Mouse (Mus musculus) limb, embryonic 11.5 days (tissue): ENCODE results near the gene Slc35e4. TPM values are rescaled to one million over a fixed set of nuclear protein-coding genes. Genes with fewer than 3 reads are reported as not detected.
"Not testable (repeated sequence)": the region's sequence is repeated elsewhere in the genome, so short reads cannot be mapped to it uniquely, and the experiment has no call there.

ENCODE experiments used
- ATAC-seq: fragments of 200-750 bp; cut with Nextera tagmentation; 2 replicates; pipeline ENCODE4 v1.8.0; 2017; ENCODE audit warnings: low read depth; ENCODE audit not compliant: insufficient number of reproducible peaks, low FRiP score, low TSS enrichment
- DNase-seq: peaks from one replicate; pipeline ENCODE4 v3.0.0-alpha.2; 2015; ENCODE audit warnings: low spot score
- H3K27ac ChIP-seq: fragments of 300-500 bp; sonication (generic); replicated peaks from 2 replicates; pipeline ENCODE4 v1.5.1; 2014; ENCODE audit warnings: low read depth, mild to moderate bottlenecking, low read length
- H3K27me3 ChIP-seq: fragments of 300-500 bp; sonication (generic); 2 replicates; pipeline ENCODE4 v1.6.1; 2014; ENCODE audit warnings: mild to moderate bottlenecking, low read length, mixed read lengths; ENCODE audit not compliant: control insufficient read depth, insufficient read depth
- H3K36me3 ChIP-seq: fragments of 300-500 bp; sonication (generic); 2 replicates; pipeline ENCODE4 v1.6.1; 2014; ENCODE audit warnings: mild to moderate bottlenecking, low read length, moderate library complexity, mixed read lengths; ENCODE audit not compliant: control insufficient read depth, insufficient read depth
- H3K4me1 ChIP-seq: fragments of 300-500 bp; sonication (generic); 2 replicates; pipeline ENCODE4 v1.6.1; 2014; ENCODE audit warnings: low read length, mixed read lengths; ENCODE audit not compliant: control insufficient read depth, insufficient read depth
- H3K4me2 ChIP-seq: fragments of 300-500 bp; sonication (generic); 2 replicates; pipeline ENCODE4 v1.6.1; 2014; ENCODE audit warnings: low read depth, mild to moderate bottlenecking, moderate library complexity; ENCODE audit not compliant: severe bottlenecking
- H3K4me3 ChIP-seq: fragments of 300-500 bp; sonication (generic); 2 replicates; pipeline ENCODE4 v1.5.1; 2014; ENCODE audit warnings: low read depth, low read length
- H3K9ac ChIP-seq: fragments of 300-500 bp; sonication (generic); 2 replicates; pipeline ENCODE4 v1.6.1; 2014; ENCODE audit warnings: mild to moderate bottlenecking, low read length
- H3K9me3 ChIP-seq: fragments of 300-500 bp; sonication (generic); 2 replicates; pipeline ENCODE4 v1.6.1; 2016; ENCODE audit warnings: low read length; ENCODE audit not compliant: control insufficient read depth
- WGBS: fragments of 180-500 bp; shearing (Covaris S2); extraction: QIAGEN DNeasy Blood & Tissue Kit; methylation state at CpG from one replicate; pipeline ENCODE4 v1.1.7; 2014; 5-methylcytosine and 5-hydroxymethylcytosine counted together
- polyA plus RNA-seq: library from polyadenylated mRNA; unstranded; fragments of >200 nt; fragmentation: Nextera tagmentation; extraction: Ambion mirVana; gene quantifications from 2 replicates; pipeline ENCODE4 v1.2.1, GENCODE M21; 2014

The Slc35e4 gene
- polyA plus RNA-seq, 1 experiment from 2014 or later: 1.7 TPM

GRCm38 (mm10) chr11:3912100-3912874 lies 2.2 kb downstream of the Slc35e4 start:
- Histone ChIP-seq H3K36me3 (no peaks in the 10 kb centered on the region), H3K4me2 (peak overlapping the region; percentile 83), H3K9me3 (no peaks in the 10 kb centered on the region), H3K27ac (no peak overlapping the region), H3K4me1 (peaks cover 8% of the 10 kb centered on the region), H3K27me3 (peaks cover 11% of the 10 kb centered on the region), H3K9ac (0 out of 2 replicates have a peak overlapping the region, but pooled peaks have one; percentile 22), H3K4me3 (peak overlapping the region; percentile 45)
- WGBS: 26% methylated on average over 19 of the region's 19 CpGs
- ATAC-seq (no peak), DNase-seq (peak; percentile 44)

GRCm38 (mm10) chr11:3911440-3911839 lies 3.0 kb downstream of the Slc35e4 start:
- not testable (repeated sequence) for DNase-seq
- WGBS: 94% methylated on average over 5 of the region's 6 CpGs

GRCm38 (mm10) chr11:3910513-3911310 lies 3.8 kb downstream of the Slc35e4 start:
- DNase-seq: no peak
- ATAC-seq: no peak
- no peaks in the 10 kb centered on the region for H3K36me3 ChIP-seq
- no peak overlapping the region for H3K4me3 ChIP-seq
- H3K9ac ChIP-seq: no peak overlapping the region
- H3K4me2 ChIP-seq: no peak overlapping the region
- peaks cover 11% of the 10 kb centered on the region for H3K27me3 ChIP-seq
- peaks cover 8% of the 10 kb centered on the region for H3K4me1 ChIP-seq
- H3K27ac ChIP-seq: no peak overlapping the region
- WGBS: 48% methylated on average over 5 of the region's 5 CpGs
- H3K9me3 ChIP-seq: no peaks in the 10 kb centered on the region

More at GRCm38 (mm10) chr11:3911440-3911839, 3.0 kb downstream of the Slc35e4 start:
- H3K27ac ChIP-seq, H3K9ac ChIP-seq, H3K4me3 ChIP-seq, H3K9me3 ChIP-seq, H3K4me2 ChIP-seq, H3K4me1 ChIP-seq, H3K36me3 ChIP-seq, ATAC-seq: not testable (repeated sequence)
- H3K27me3 ChIP-seq: peaks cover 11% of the 10 kb centered on the region

- H3K27me3 ChIP-seq: peaks cover 11% of the 10 kb centered on the region
- H3K36me3 ChIP-seq: no peaks in the 10 kb centered on the region
- no peak overlapping the region for H3K4me2 ChIP-seq
- H3K9ac ChIP-seq: no peak overlapping the region
- H3K9me3 ChIP-seq: no peaks in the 10 kb centered on the region
- H3K27ac ChIP-seq: no peak overlapping the region
- WGBS: 91% methylated on average over 4 of the region's 4 CpGs
- peaks cover 8% of the 10 kb centered on the region for H3K4me1 ChIP-seq
- ATAC-seq (no peak), DNase-seq (no peak)
- H3K4me3 ChIP-seq: no peak overlapping the region
Observed at GRCm38 (mm10) chr11:3909236-3909635, 5.2 kb downstream of the Slc35e4 start.

GRCm38 (mm10) chr11:3905446-3905845 lies 9.0 kb downstream of the Slc35e4 start:
- H3K4me2 ChIP-seq: no peak overlapping the region
- no peaks in the 10 kb centered on the region for H3K4me1 ChIP-seq
- DNase-seq (no peak), ATAC-seq (no peak)
- H3K4me3 ChIP-seq: no peak overlapping the region
- WGBS: 83% methylated on average over 1 of the region's 1 CpGs
- H3K27ac ChIP-seq: no peak overlapping the region
- no peaks in the 10 kb centered on the region for H3K9me3 ChIP-seq
- no peak overlapping the region for H3K9ac ChIP-seq
- H3K36me3 ChIP-seq: no peaks in the 10 kb centered on the region
- H3K27me3 ChIP-seq: no peaks in the 10 kb centered on the region

- no peak for ATAC-seq
- H3K9ac ChIP-seq: no peak overlapping the region
- no peaks in the 10 kb centered on the region for H3K9me3 ChIP-seq
- WGBS: 84% methylated on average over 6 of the region's 6 CpGs
- no peak overlapping the region for H3K27ac ChIP-seq
- no peak for DNase-seq
- H3K27me3 ChIP-seq: no peaks in the 10 kb centered on the region
- no peaks in the 10 kb centered on the region for H3K4me1 ChIP-seq
- no peak overlapping the region for H3K4me3 ChIP-seq
- no peak overlapping the region for H3K4me2 ChIP-seq
- no peaks in the 10 kb centered on the region for H3K36me3 ChIP-seq
Observed at GRCm38 (mm10) chr11:3904673-3905072, 9.8 kb downstream of the Slc35e4 start.

GRCm38 (mm10) chr11:3903046-3903445 lies 11.4 kb downstream of the Slc35e4 start:
- H3K4me3 ChIP-seq: no peak overlapping the region
- DNase-seq (no peak), ATAC-seq (no peak)
- WGBS: 81% methylated on average over 5 of the region's 5 CpGs
- H3K9me3 ChIP-seq: no peaks in the 10 kb centered on the region
- no peak overlapping the region for H3K27ac ChIP-seq
- no peak overlapping the region for H3K9ac ChIP-seq
- H3K4me1 ChIP-seq: no peaks in the 10 kb centered on the region
- H3K27me3 ChIP-seq: no peaks in the 10 kb centered on the region
- H3K4me2 ChIP-seq: no peak overlapping the region
- no peaks in the 10 kb centered on the region for H3K36me3 ChIP-seq

- Histone ChIP-seq H3K36me3 (no peaks in the 10 kb centered on the region), H3K9me3 (no peaks in the 10 kb centered on the region), H3K4me1 (no peaks in the 10 kb centered on the region), H3K9ac (no peak overlapping the region), H3K4me2 (no peak overlapping the region), H3K27me3 (no peaks in the 10 kb centered on the region), H3K27ac (no peak overlapping the region), H3K4me3 (no peak overlapping the region)
- WGBS: 85% methylated on average over 3 of the region's 3 CpGs
- DNase-seq: no peak
- no peak for ATAC-seq
Observed at GRCm38 (mm10) chr11:3902516-3902915, 11.9 kb downstream of the Slc35e4 start.
